Mouse (Mus musculus) brain, embryonic 14.5 days (tissue): ENCODE results near the gene Cenps.

Source experiments
- CTCF ChIP-seq: fragments of 200-500 bp; IDR thresholded peaks from 2 replicates; pipeline ENCODE4 v1.5.1; 2012; ENCODE audit warnings: inconsistent platforms, mild to moderate bottlenecking, moderate library complexity, borderline replicate concordance; ENCODE audit not compliant: insufficient read depth, insufficient read length; ENCODE audit errors: extremely low read depth
- POLR2A ChIP-seq: fragments of 200-500 bp; IDR thresholded peaks from 2 replicates; pipeline ENCODE4 v1.6.1; 2012; ENCODE audit warnings: mild to moderate bottlenecking, inconsistent platforms, borderline replicate concordance; ENCODE audit not compliant: poor library complexity, insufficient read depth, insufficient read length, severe bottlenecking; ENCODE audit errors: extremely low read depth

DNA sequence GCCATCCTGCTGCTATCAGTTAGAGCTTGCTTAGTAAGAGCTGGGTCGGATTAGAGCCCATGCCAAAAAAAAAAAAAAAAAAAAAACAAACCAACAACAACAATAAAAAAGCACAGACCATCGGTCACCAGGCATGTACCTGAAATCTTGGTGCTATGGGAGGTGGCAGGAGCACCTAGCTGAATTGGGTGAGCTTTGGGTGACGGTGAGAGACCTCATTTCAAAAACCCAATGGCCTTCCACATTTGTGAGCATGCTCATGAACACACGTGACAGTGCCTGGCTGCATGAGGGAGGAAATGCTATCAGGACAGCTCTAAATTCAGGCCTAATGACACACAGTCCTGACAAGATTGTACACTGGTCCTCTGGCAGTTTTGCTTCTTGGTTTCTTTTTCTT is 10.7 kb upstream of the Cenps start:
- no peak for TF ChIP-seq POLR2A
- no peak for TF ChIP-seq CTCF
